Mouse (Mus musculus): ENCODE measurements around the gene Sult2b1. TPM values are rescaled to one million over a fixed set of nuclear protein-coding genes. Genes with fewer than 3 reads are reported as not detected.

The Sult2b1 gene
- total RNA-seq, 1 experiment: 1.6 TPM

DNA sequence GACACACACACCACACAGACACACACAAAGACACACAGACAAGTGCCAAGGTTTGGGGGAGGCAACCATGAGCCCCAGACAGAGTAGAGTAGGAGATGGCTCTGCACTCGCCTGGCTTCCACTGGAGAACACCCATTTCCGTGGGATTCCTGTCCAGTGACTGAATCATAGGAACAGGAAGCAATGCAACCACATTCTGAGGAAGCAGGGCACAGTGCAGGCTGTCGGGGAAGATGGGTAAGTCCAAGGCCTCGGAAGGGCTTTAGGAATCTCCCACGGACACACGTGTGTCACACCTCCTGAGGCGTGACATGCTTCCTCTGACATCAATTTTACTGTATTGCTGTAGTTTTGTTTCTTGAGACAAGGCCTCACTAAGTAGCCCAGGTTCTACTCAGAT, 36.4 kb downstream of the Sult2b1 start:
- Histone ChIP-seq H3K4me3 (ENCODE audit: insufficient read depth in 1 of 2, low read depth in 1 of 2, low read length in 2 of 2, poor library complexity in 1 of 2, severe bottlenecking in 1 of 2) (no peak overlapping the region), H3K36me3 (ENCODE audit: control insufficient read depth, insufficient read depth, low read length, poor library complexity, severe bottlenecking) (no peaks in the 10 kb centered on the region), H3K9ac (ENCODE audit: insufficient read depth, low read depth, low read length, poor library complexity, severe bottlenecking) (no peak overlapping the region), H3K27ac (ENCODE audit: insufficient read depth, low read depth, low read length, poor library complexity, severe bottlenecking) (no peak overlapping the region; the same call in 1 of the 2 replicates), H3K9me3 (ENCODE audit: control insufficient read depth, insufficient read depth, low read depth, low read length) (no peaks in the 10 kb centered on the region), H3K4me1 (ENCODE audit: control insufficient read depth in 2 of 2, insufficient read depth in 2 of 2, low read length in 2 of 2, poor library complexity in 1 of 2) (peaks cover 2 to 16% of the 10 kb centered on the region in 2 experiments; a peak in 2 of 4 replicates)
- in situ Hi-C loops (cut with MboI; ENCODE audit: low sequenced_read_pairs in 2 of 2, unreplicated experiment in 2 of 2): loop anchor here (10.0 to 25.0 kb wide), 2 partner anchors 177 to 189 kb away; partner anchors contain the start of genes Ccdc114 (in 1 of the 2) and Emp3 (in 1 of the 2)
- TF ChIP-seq ZNF384 (IDR thresholded peaks at IDR 0.05; ENCODE audit: low read depth, low read length): no peak
- no peak for DNase-seq (ENCODE audit: low read depth, low spot score)

GRCm38 (mm10) chr7:45747450-45747849, 37.0 kb downstream of the Sult2b1 start:
- Histone ChIP-seq H3K36me3 (ENCODE audit: control insufficient read depth, insufficient read depth, low read length, poor library complexity, severe bottlenecking) (no peaks in the 10 kb centered on the region), H3K4me1 (ENCODE audit: control insufficient read depth in 2 of 2, insufficient read depth in 2 of 2, low read length in 2 of 2, poor library complexity in 1 of 2) (peaks cover 2 to 16% of the 10 kb centered on the region in 2 experiments; a peak in 2 of 4 replicates), H3K9me3 (ENCODE audit: control insufficient read depth, insufficient read depth, low read depth, low read length) (no peaks in the 10 kb centered on the region), H3K4me3 (ENCODE audit: insufficient read depth in 1 of 2, low read depth in 1 of 2, low read length in 2 of 2, poor library complexity in 1 of 2, severe bottlenecking in 1 of 2) (no peak overlapping the region), H3K27ac (ENCODE audit: insufficient read depth, low read depth, low read length, poor library complexity, severe bottlenecking) (no peak overlapping the region), H3K9ac (ENCODE audit: insufficient read depth, low read depth, low read length, poor library complexity, severe bottlenecking) (no peak overlapping the region)
- no peak for TF ChIP-seq MAFK (IDR thresholded peaks at IDR 0.05; ENCODE audit: insufficient read depth, low read depth, low read length)
- no peak for DNase-seq (ENCODE audit: low read depth, low spot score)
- in situ Hi-C loops (cut with MboI; ENCODE audit: low sequenced_read_pairs in 2 of 2, unreplicated experiment in 2 of 2): loop anchor here (10.0 to 25.0 kb wide), 2 partner anchors 177 to 190 kb away; partner anchors contain the start of genes Ccdc114 (in 1 of the 2) and Emp3 (in 1 of the 2)

DNA sequence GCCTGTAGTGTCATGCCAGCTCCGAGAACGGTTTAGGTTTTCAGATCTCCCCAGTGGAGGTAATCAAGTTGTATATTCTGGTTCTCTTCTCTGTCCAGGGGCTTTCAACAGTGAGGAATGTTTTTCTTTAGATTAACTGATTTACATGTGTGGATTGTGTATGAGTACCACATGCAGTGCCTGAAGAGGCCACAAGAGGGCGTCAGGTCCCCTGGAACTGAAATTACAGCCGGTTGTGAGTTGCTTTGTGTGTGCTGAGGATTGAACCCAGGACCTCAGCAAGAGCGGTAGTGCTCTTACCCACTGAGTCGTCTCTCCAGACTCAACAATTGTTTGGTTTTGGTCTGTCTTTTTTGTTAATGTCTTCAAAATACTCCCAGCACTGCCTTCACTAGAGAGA, 38.0 kb downstream of the Sult2b1 start:
- DNase-seq (ENCODE audit: low read depth, low spot score): no peak
- H3K36me3 ChIP-seq (ENCODE audit: control insufficient read depth, insufficient read depth, low read length, poor library complexity, severe bottlenecking): no peaks in the 10 kb centered on the region
- no peak overlapping the region for H3K9ac ChIP-seq (ENCODE audit: insufficient read depth, low read depth, low read length, poor library complexity, severe bottlenecking)
- no peaks in the 10 kb centered on the region for H3K9me3 ChIP-seq (ENCODE audit: control insufficient read depth, insufficient read depth, low read depth, low read length)
- no peak for TF ChIP-seq ZNF384 (IDR thresholded peaks at IDR 0.05; ENCODE audit: low read depth, low read length)
- no peak for TF ChIP-seq ZC3H11A (IDR thresholded peaks at IDR 0.05; ENCODE audit: borderline replicate concordance, low read depth, low read length)
- TF ChIP-seq CHD2 (IDR thresholded peaks at IDR 0.05; ENCODE audit: low read depth, low read length): no peak
- H3K27ac ChIP-seq (ENCODE audit: insufficient read depth, low read depth, low read length, poor library complexity, severe bottlenecking): no peak overlapping the region
- H3K4me1 ChIP-seq (ENCODE audit: control insufficient read depth in 2 of 2, insufficient read depth in 2 of 2, low read length in 2 of 2, poor library complexity in 1 of 2): peaks cover 2 to 16% of the 10 kb centered on the region in 2 experiments; a peak in 2 of 4 replicates
- H3K4me3 ChIP-seq (ENCODE audit: insufficient read depth in 1 of 2, low read depth in 1 of 2, low read length in 2 of 2, poor library complexity in 1 of 2, severe bottlenecking in 1 of 2): no peak overlapping the region
- in situ Hi-C loops (cut with MboI; ENCODE audit: low sequenced_read_pairs in 2 of 2, unreplicated experiment in 2 of 2): loop anchor here (10.0 to 25.0 kb wide), 2 partner anchors 178 to 191 kb away; partner anchors contain the start of genes Ccdc114 (in 1 of the 2) and Emp3 (in 1 of the 2)

GRCm38 (mm10) chr7:45744387-45744786, 40.1 kb downstream of the Sult2b1 start:
- in situ Hi-C loops (cut with MboI; ENCODE audit: low sequenced_read_pairs in 2 of 2, unreplicated experiment in 2 of 2): loop anchor here (10.0 to 25.0 kb wide), 2 partner anchors 180 to 193 kb away; partner anchors contain the start of genes Ccdc114 (in 1 of the 2) and Emp3 (in 1 of the 2)
- Histone ChIP-seq H3K9me3 (ENCODE audit: control insufficient read depth, insufficient read depth, low read depth, low read length) (no peaks in the 10 kb centered on the region), H3K27ac (ENCODE audit: insufficient read depth, low read depth, low read length, poor library complexity, severe bottlenecking) (no peak overlapping the region), H3K4me3 (ENCODE audit: insufficient read depth in 1 of 2, low read depth in 1 of 2, low read length in 2 of 2, poor library complexity in 1 of 2, severe bottlenecking in 1 of 2) (no peak overlapping the region), H3K9ac (ENCODE audit: insufficient read depth, low read depth, low read length, poor library complexity, severe bottlenecking) (no peak overlapping the region), H3K36me3 (ENCODE audit: control insufficient read depth, insufficient read depth, low read length, poor library complexity, severe bottlenecking) (no peaks in the 10 kb centered on the region), H3K4me1 (ENCODE audit: control insufficient read depth in 2 of 2, insufficient read depth in 2 of 2, low read length in 2 of 2, poor library complexity in 1 of 2) (peaks cover 0 to 10% of the 10 kb centered on the region in 2 experiments; a peak in 2 of 4 replicates)
- DNase-seq (ENCODE audit: low read depth, low spot score): peak; percentile 60
- TF ChIP-seq MAFK (IDR thresholded peaks at IDR 0.05; ENCODE audit: insufficient read depth, low read depth, low read length) (no peak), CHD2 (IDR thresholded peaks at IDR 0.05; ENCODE audit: low read depth, low read length) (peak; percentile 95), HCFC1 (IDR thresholded peaks at IDR 0.05; ENCODE audit: borderline replicate concordance, insufficient read depth, low read length) (no peak), ZC3H11A (IDR thresholded peaks at IDR 0.05; ENCODE audit: borderline replicate concordance, low read depth, low read length) (no peak), ZNF384 (IDR thresholded peaks at IDR 0.05; ENCODE audit: low read depth, low read length) (no peak)

DNA sequence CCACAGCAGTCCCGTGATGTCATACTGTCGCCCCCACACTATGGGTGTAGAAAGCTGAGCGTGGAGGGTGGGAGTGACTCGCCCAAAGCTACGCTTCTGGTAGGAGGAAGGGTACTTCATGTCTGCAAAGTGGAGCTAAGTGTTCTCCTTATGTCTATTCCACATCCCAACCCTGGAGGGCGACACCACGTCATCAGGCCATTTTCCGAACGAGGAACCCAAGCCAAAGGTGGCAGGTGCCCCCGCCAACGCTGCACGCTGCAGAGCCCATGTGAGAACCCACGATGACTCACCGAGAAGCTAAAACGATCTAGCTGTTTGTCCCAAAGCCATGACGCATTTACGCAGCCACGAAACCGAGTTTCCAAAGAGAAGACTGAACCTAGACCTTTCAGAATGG, 42.1 kb downstream of the Sult2b1 start:
- no peak for DNase-seq (ENCODE audit: low read depth, low spot score)
- in situ Hi-C loops (cut with MboI; ENCODE audit: low sequenced_read_pairs in 2 of 2, unreplicated experiment in 2 of 2): loop anchor here (10.0 to 25.0 kb wide), 2 partner anchors 182 to 195 kb away; partner anchors contain the start of genes Ccdc114 (in 1 of the 2) and Emp3 (in 1 of the 2)
- H3K9me3 ChIP-seq (ENCODE audit: control insufficient read depth, insufficient read depth, low read depth, low read length): no peaks in the 10 kb centered on the region
- peaks cover 0 to 4% of the 10 kb centered on the region in 2 experiments; a peak in 2 of 4 replicates for H3K4me1 ChIP-seq (ENCODE audit: control insufficient read depth in 2 of 2, insufficient read depth in 2 of 2, low read length in 2 of 2, poor library complexity in 1 of 2)
- no peak overlapping the region for H3K27ac ChIP-seq (ENCODE audit: insufficient read depth, low read depth, low read length, poor library complexity, severe bottlenecking)
- no peaks in the 10 kb centered on the region for H3K36me3 ChIP-seq (ENCODE audit: control insufficient read depth, insufficient read depth, low read length, poor library complexity, severe bottlenecking)
- no peak overlapping the region for H3K9ac ChIP-seq (ENCODE audit: insufficient read depth, low read depth, low read length, poor library complexity, severe bottlenecking)
- peak overlapping the region; percentile 15 to 60; a peak in 2 of 4 replicates for H3K4me3 ChIP-seq (ENCODE audit: insufficient read depth in 1 of 2, low read depth in 1 of 2, low read length in 2 of 2, poor library complexity in 1 of 2, severe bottlenecking in 1 of 2)
- TF ChIP-seq ZNF384 (IDR thresholded peaks at IDR 0.05; ENCODE audit: low read depth, low read length): no peak
- TF ChIP-seq HCFC1 (IDR thresholded peaks at IDR 0.05; ENCODE audit: borderline replicate concordance, insufficient read depth, low read length): no peak

Measured in ES-E14 (cell line).